Mouse (Mus musculus) CH12F3 (cell line): Measurements from ENCODE around the gene Hist1h1d.
"Not testable (repeated sequence)": the region's sequence is repeated elsewhere in the genome, so short reads cannot be mapped to it uniquely, and the experiment has no call there.

Source experiments
- in situ Hi-C: fragments of 300-500 bp; cut with MboI; formaldehyde crosslinking; loops from 2 replicates; pipeline ENCODE4 v1.14.3; 2020; ENCODE audit warnings: low sequenced_read_pairs

Hist1h1d gene

DNA sequence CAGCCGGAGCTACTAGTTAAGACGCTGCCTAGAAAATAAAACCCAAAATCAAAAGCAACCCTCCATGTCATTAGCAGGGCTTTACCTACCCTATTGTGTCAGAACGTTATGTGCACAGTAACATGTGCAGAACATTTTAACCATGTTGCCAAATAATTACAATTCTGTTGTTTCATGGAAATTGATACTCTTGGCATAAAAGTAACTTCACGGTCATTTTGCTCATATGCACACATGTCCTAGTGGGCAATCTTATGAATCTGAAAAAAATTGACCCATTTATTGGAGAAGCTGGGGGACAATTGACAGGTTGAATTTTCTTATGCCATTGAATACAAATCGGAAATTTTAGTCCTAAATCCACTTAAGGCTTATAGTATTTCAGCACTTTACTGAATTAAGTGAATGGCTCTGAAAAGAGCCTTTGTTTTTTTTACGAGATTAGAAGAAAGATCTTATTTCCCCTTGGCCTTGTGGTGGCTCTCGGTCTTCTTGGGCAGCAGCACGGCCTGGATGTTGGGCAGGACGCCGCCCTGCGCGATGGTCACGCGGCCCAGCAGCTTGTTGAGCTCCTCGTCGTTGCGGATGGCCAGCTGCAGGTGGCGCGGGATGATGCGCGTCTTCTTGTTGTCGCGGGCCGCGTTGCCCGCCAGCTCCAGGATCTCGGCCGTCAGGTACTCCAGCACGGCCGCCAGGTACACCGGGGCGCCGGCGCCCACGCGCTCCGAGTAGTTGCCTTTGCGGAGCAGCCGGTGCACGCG is 17.4 kb downstream of the Hist1h1d start:
- in situ Hi-C loops, result loop anchor here (25.0 kb wide), 1 partner anchor 1783 kb away; the partner anchor contains the start of genes Hist1h1b, Hist1h2an, Hist1h2bp and Hist1h3i

DNA sequence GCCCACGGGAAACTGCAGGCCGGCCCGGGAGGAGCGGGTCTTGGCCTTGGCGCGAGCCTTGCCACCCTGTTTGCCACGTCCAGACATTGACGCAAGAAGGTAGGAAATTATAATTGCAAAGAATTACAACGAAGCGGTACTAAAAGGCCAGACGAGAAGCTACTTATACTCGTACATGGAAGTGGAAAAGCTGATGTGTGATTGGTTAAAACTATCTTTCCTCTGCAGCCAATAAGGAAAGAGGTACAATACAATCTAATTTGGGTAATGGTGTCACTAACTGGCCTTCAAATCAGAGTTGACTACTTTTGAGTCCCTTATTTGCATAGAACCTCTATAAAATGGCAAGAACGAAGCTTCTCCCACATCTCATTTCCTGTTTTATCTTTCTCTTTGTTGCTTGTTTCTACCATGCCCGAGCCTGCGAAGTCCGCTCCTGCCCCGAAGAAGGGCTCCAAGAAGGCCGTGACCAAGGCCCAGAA is 18.0 kb downstream of the Hist1h1d start, which contains the start of the genes Hist1h2ae and Hist1h2bg:
TSS of gene Hist1h2ae (minus strand) at position 199 of the 482 bp plus-strand sequence.
TSS of gene Hist1h2bg (plus strand) at position 375 of the 482 bp plus-strand sequence.
- in situ Hi-C loops, result loop anchor here (25.0 kb wide), 1 partner anchor 1784 kb away; the partner anchor contains the start of genes Hist1h1b, Hist1h2an, Hist1h2bp and Hist1h3i

DNA sequence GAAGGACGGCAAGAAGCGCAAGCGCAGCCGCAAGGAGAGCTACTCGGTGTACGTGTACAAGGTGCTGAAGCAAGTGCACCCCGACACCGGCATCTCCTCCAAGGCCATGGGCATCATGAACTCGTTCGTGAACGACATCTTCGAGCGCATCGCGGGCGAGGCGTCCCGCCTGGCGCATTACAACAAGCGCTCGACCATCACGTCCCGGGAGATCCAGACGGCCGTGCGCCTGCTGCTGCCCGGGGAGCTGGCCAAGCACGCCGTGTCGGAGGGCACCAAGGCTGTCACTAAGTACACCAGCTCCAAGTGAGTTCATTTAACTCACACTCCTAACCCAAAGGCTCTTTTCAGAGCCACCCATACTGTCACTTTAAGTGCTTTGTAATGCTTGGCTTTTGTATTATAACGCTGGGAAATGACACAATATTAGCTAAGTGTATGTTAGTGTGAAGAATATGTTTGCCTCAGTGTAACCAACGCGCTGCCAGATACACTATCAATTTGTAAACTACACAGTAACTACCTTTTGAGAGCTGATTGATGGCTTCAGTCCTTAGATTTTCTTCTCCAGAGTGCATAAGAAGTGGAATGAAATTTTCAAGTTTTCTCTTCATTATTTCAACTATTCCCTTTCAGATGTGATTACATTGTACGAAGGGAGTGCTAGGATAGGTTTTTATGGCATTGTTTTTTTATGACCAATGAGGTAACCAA is 18.6 kb downstream of the Hist1h1d start:
- in situ Hi-C loops, result loop anchor here (25.0 kb wide), 1 partner anchor 1784 kb away; the partner anchor contains the start of genes Hist1h1b, Hist1h2an, Hist1h2bp and Hist1h3i

DNA sequence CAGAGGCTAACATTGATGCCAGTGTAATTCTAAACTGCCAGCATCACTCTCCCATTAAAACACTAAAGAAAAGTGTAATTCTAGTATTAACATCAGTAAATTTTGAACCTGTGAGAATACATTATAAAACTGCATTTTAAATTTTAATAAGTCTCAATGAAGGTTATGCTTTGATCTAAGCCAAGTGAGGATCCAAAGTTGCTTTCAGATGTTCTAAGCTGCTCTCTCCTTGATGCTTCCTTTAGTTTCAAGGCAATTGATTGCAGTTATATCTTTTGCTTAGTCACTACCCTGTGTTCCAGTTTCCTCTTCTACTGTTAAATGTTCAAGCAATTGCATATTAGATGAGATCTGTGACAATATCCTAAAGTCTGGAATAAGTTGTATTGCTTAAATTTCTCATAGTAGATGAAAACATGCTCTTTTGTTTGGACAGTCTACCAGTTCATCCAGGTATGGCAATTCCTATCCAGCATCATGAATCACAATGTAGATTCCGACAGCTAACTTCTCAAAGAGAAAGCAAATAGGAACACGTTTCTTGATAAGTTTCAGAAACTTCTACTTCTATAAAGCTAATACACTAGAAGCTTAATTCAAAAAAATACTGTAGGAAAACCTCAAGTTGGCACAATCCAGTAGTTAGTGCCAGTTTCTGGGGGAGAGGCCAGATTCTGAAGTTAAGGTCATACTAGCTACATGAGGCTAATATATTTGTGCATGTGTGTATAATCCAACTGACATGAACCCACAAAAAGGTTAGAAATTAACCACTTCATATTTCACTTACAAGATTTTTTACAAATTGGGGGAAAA is 19.4 kb downstream of the Hist1h1d start:
- in situ Hi-C loops, result loop anchor here (25.0 kb wide), 1 partner anchor 1785 kb away; the partner anchor contains the start of genes Hist1h1b, Hist1h2an, Hist1h2bp and Hist1h3i

DNA sequence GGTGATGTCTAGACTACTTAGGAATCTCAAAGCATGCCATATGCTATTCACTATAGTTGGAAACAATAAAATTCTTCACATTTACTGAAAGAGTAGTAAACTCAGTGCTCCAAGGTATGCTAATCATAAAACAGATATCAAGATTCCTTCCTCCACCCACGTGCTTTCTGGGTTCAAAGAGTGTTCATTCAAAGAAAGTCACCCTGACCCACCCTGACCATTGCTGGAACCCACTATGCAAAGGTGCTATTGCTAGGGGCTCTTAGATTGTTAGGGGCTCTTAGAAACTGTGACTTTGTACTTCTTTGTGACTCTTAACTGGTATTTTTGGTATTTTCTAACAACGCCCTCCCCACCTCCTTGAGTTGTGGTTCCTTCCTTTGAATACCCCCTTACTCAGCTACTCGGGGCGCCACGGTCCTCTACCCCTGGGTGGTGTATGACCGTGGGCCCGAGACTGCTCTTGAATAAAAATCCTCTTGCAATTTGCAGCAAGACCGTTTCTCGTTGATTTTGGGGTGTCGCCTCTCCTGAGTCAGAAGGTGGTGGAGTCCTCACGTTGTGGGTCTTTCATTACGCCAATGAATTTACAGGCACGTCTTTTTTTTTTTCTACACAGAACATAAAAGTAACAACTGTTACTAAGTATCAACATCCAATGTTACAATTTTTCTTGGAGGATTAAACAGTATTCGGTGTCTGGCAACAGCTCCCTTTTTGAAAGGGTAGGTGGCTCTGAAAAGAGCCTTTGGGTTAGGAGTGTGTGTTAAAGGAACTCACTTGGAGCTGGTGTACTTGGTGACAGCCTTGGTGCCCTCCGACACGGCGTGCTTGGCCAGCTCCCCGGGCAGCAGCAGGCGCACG is 20.2 kb downstream of the Hist1h1d start:
- in situ Hi-C loops, result loop anchor here (25.0 kb wide), 1 partner anchor 1786 kb away; the partner anchor contains the start of genes Hist1h1b, Hist1h2an, Hist1h2bp and Hist1h3i

DNA sequence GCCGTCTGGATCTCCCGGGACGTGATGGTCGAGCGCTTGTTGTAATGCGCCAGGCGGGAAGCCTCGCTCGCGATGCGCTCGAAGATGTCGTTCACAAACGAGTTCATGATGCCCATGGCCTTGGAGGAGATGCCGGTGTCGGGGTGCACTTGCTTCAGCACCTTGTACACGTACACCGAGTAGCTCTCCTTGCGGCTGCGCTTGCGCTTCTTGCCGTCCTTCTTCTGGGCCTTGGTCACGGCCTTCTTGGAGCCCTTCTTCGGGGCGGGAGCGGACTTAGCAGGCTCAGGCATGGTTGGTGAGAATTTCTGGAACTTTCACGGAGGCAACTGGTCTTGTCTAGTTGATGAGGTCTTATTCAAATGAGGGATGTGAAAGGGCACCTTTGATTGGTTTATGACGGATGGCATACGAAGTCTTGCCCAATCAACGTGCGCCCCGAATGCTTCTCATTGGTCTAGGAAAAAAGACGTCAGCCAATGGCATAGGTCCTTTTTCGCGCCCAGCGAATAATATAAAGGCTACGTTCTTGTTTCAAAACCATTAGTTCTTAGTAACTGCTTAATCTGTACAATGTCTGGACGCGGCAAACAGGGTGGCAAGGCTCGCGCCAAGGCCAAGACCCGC is 20.9 kb downstream of the Hist1h1d start, which contains the start of the genes Hist1h2bf and Hist1h2ad:
TSS of gene Hist1h2bf (minus strand) at position 299 of the 627 bp plus-strand sequence.
TSS of gene Hist1h2ad (plus strand) at position 484 of the 627 bp plus-strand sequence.
- in situ Hi-C loops, result loop anchor here (25.0 kb wide), 1 partner anchor 1787 kb away; the partner anchor contains the start of genes Hist1h1b, Hist1h2an, Hist1h2bp and Hist1h3i

DNA sequence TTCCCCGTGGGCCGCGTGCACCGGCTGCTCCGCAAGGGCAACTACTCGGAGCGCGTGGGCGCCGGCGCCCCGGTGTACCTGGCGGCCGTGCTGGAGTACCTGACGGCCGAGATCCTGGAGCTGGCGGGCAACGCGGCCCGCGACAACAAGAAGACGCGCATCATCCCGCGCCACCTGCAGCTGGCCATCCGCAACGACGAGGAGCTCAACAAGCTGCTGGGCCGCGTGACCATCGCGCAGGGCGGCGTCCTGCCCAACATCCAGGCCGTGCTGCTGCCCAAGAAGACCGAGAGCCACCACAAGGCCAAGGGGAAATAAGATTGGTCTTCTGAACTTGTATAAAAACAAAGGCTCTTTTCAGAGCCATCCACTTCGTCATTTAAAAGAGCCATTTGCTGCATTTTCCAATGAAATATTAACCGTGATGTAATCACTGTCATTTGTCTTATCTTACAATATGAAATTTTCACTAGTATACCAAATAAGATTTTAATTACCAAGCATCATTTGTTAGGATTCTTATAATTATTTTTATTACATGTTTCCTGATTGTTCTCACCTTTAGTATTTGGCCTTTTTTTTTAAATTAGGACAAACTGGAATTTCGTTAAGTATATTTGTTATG is 21.6 kb downstream of the Hist1h1d start:
- in situ Hi-C loops, result loop anchor here (25.0 kb wide), 1 partner anchor 1787 kb away; the partner anchor contains the start of genes Hist1h1b, Hist1h2an, Hist1h2bp and Hist1h3i

DNA sequence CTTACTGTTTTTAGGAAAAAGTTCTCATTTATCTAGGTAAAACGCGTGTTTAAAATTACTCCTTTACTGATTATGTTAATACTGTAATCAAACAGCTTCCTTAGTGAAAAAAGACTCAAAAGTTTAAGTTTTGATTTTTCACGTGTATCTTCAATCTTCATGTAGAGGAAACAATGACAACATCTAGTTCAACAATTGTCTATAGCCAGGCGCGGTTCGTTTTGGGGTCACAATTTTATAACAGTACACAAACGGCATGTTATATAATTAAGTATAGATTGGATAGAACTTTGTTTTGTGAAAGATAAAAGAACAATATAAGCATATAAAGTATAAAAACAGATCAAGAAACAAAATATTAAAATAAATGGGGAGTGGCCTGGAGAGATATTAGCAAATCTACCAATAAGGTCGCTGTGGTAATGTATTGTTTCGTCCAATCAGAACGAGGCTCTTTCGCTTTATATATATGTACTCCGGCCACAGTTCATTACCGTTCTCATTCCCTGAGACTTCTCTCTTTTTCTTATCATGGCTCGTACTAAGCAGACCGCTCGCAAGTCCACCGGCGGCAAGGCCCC is 22.3 kb downstream of the Hist1h1d start, which contains the start of gene Hist1h3d:
TSS of gene Hist1h3d (plus strand) at position 493 of the 581 bp plus-strand sequence.
- in situ Hi-C loops, result no loop called here

DNA sequence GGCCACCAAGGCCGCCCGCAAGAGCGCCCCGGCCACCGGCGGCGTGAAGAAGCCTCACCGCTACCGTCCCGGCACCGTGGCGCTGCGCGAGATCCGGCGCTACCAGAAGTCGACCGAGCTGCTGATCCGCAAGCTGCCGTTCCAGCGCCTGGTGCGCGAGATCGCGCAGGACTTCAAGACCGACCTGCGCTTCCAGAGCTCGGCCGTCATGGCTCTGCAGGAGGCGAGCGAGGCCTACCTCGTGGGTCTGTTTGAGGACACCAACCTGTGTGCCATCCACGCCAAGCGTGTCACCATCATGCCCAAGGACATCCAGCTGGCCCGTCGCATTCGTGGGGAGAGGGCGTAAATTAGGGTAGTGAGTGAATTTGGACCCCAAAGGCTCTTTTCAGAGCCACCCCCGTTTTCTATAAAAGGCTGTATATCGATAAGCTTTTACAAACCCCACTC is 22.8 kb downstream of the Hist1h1d start:
- in situ Hi-C loops, result not testable (repeated sequence)

DNA sequence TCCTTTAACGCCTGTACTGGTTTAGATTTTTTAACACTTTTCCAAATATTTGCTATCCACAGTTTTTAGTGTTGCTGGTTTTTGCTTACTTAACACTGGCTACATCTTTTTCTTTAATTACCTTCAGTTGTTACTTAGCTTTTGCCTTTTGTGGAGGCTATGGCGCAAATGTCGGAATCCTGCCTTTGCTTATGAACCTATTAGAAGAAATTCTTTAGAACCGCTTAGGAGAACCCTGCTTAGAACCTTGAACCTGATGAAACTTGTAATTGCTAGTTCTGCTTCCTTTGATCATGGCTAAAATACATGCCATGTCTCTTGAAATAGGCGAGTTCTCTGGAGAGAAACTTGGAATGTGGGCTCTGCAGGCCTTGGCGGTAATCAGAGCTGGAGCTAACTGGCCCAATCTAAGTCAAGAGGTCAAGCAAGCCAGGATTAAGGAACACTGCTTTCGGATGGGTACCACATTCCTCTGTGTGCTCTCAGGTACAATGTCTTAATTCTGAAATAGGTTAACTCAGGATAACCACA is 23.4 kb downstream of the Hist1h1d start:
- in situ Hi-C loops, result no loop called here

DNA sequence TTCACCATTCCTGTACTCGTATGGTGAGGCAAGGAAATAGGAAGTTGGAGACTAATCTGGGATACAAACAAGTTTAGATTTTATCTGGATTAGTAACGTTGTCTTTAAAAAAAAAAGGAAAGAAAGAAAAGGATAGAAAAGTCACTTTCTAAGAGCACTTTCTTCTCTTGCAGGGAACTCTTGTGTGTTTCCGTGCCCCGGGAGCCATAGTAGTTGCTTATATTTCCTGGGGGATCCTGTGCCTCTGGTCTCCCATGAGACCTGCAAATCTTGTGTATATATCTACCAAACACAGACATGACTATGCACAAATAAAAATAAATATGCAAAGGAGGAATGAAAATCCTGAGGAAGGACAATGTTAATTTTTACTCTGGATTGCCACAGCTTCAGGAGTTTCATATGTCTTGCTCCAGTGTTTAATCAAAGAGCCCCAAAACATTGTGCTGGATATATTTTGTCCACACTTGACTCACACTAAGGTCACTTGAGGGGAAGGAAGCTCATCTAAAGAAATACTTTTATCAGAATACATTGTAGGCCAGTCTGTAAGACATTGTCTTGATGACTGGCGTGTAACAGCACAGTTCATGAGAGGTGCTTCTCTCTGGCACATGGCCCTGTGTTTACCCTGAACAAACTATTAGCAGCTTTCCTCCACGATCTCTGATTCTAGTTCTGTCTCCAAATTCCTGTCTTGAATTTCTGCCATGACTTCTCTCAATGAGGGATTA is 24.0 kb downstream of the Hist1h1d start:
- in situ Hi-C loops, result no loop called here

DNA sequence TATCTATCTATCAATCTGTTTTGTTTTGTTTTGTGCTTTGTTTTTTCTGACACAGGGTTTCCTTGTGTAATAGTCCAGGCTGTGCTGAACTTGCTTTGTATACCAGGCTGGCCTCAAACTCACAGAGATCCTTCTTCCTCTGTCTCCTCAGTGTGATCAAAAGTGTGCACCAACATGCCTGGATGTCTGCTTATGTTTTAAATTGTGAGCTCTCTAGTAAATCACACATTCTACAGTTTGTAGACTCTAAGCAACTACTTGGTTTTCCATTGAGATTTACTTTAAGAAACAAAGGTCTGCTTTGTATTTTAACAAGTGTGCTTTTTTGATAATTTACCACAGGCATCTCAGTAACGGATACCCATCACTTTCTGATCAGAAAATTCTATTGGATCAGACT is 24.8 kb downstream of the Hist1h1d start:
- in situ Hi-C loops, result no loop called here

DNA sequence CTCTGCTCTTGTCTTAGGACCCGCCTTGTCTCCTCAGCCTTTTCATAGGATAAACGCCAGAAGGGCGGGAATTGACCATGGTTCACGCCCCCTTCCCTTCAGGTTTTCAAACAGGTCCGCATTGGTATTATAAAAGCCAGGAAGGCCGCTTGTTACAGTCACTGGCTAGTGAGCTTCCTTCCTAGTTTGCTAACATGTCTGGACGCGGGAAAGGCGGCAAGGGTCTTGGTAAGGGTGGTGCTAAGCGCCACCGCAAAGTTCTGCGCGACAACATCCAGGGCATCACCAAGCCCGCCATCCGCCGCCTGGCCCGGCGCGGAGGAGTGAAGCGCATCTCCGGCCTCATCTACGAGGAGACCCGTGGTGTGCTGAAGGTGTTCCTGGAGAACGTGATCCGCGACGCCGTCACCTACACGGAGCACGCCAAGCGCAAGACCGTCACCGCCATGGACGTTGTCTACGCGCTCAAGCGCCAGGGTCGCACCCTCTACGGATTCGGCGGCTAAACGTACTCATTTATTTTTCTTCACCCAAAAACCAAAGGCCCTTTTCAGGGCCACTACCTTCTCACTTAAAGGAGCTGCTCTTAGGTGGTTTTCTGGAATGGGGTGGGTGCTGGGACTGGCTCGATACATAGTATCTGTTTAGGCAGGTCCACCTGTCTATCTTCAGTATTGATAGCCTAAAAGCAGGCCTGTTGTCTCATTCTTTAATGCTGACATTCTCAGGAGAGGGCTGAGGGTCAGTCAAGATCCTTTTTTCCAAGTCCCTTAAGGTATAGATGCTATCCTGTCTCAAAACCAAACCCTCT is 28.6 kb downstream of the Hist1h1d start, which contains the start of gene Hist1h4d:
TSS of gene Hist1h4d (plus strand) at position 191 of the 811 bp plus-strand sequence.
- in situ Hi-C loops, result no loop called here

DNA sequence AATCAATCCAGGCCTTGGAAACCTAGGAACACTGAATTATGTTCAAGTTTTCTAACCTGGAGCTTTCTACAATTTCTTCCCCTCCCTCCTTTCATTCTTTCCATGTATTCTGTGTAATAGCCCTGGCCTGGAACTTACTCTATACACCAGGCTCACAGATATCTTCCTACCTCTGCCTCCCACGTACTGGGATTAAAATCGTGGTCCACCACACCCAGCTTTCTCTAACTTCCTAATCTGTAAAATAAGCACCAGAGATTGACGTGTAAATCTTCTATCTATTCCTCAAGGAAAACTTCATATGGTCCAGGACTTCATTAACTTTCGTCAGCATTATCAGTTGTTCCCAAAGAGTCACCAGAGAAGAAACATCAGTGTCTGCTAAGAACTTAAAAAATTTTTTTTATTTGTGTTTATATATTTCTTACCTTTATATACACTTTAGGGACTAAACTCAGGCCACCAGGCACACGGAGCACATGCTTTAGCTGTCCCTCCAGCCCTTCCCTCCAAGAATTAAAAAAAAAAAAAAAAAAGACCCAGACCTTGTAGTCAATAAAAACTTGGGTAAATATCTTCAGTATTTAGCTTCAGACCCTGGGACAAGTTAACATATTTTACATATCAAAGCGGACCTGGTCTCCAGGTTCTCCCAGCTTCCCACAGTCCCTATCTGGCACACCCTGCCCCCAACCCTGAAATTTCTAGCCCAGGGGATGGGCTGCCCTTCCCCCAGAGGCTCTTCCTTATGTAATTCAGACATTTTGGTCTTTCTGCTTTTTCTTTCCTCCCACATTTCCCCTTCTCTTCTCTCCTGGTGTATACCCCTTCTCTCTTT is 29.4 kb downstream of the Hist1h1d start:
- in situ Hi-C loops, result no loop called here
